Mouse (Mus musculus) T-cell, adult 2 months (primary cell): ENCODE data around the gene Sgpp2.

Experiments used
- DNase-seq: peaks from one replicate; pipeline ENCODE4 v3.0.0; 2022; ENCODE audit warnings: low spot score

The Sgpp2 gene

GRCm38 (mm10) chr1:78338212-78338611 is 28.1 kb downstream of the Sgpp2 start:
- no peak for DNase-seq

- no peak for DNase-seq
Measured at GRCm38 (mm10) chr1:78339941-78340340, 29.8 kb downstream of the Sgpp2 start.

- no peak for DNase-seq
Measured at GRCm38 (mm10) chr1:78340584-78340983, 30.4 kb downstream of the Sgpp2 start.

- no peak for DNase-seq
Measured at GRCm38 (mm10) chr1:78347317-78347806, 37.2 kb downstream of the Sgpp2 start.

- no peak for DNase-seq
Measured at GRCm38 (mm10) chr1:78349219-78349618, 39.1 kb downstream of the Sgpp2 start.

GRCm38 (mm10) chr1:78353254-78353653 is 43.1 kb downstream of the Sgpp2 start:
- no peak for DNase-seq

GRCm38 (mm10) chr1:78355123-78355522 is 45.0 kb downstream of the Sgpp2 start:
- no peak for DNase-seq

GRCm38 (mm10) chr1:78357415-78357814 is 47.3 kb downstream of the Sgpp2 start:
- no peak for DNase-seq

GRCm38 (mm10) chr1:78357868-78358267 is 47.7 kb downstream of the Sgpp2 start:
- no peak for DNase-seq

- no peak for DNase-seq
Measured at GRCm38 (mm10) chr1:78363965-78364889, 54.1 kb downstream of the Sgpp2 start.

GRCm38 (mm10) chr1:78367806-78368205 is 57.7 kb downstream of the Sgpp2 start:
- DNase-seq: no peak

GRCm38 (mm10) chr1:78370121-78370520 is 60.0 kb downstream of the Sgpp2 start:
- no peak for DNase-seq

- DNase-seq: no peak
Measured at GRCm38 (mm10) chr1:78371569-78372236, 61.6 kb downstream of the Sgpp2 start.

- DNase-seq: no peak
Measured at GRCm38 (mm10) chr1:78372316-78372715, 62.2 kb downstream of the Sgpp2 start.

- DNase-seq: no peak
Measured at GRCm38 (mm10) chr1:78373836-78374235, 63.7 kb downstream of the Sgpp2 start.

GRCm38 (mm10) chr1:78375058-78375457 is 64.9 kb downstream of the Sgpp2 start:
- no peak for DNase-seq

- DNase-seq: no peak
Measured at GRCm38 (mm10) chr1:78380950-78381349, 70.8 kb downstream of the Sgpp2 start.

- no peak for DNase-seq
Measured at GRCm38 (mm10) chr1:78387854-78388253, 77.7 kb downstream of the Sgpp2 start.

- no peak for DNase-seq
Measured at GRCm38 (mm10) chr1:78388848-78389247, 78.7 kb downstream of the Sgpp2 start.

GRCm38 (mm10) chr1:78395191-78395735 is 85.1 kb downstream of the Sgpp2 start:
- no peak for DNase-seq

- DNase-seq: no peak
Measured at GRCm38 (mm10) chr1:78395737-78396136, 85.6 kb downstream of the Sgpp2 start.

GRCm38 (mm10) chr1:78396320-78396913 is 86.3 kb downstream of the Sgpp2 start:
- no peak for DNase-seq
